14 mouse cellular contexts compared by ENCODE assay signal in genomic region chr11:58143704-58144426, GRCm38 (mm10). TPM values are rescaled to one million over a fixed set of nuclear protein-coding genes. Genes with fewer than 3 reads are reported as not detected.
DNase-seq lines count a peak whose midpoint lies in the region; ATAC-seq and TF ChIP-seq lines count a peak whose summit lies in the region.
"Had no signal": no experiment of that assay in that cellular context is flagged by ENCODE, and none has a peak within 500 bp of the region (broad histone marks: within the 10 kb centered on the region; RNA-seq: fewer than 3 reads in every experiment).

No protein-coding gene starts in this region.

- no peaks in the 10 kb centered on the region for H3K9me3 ChIP-seq in G1E (replicated peaks)
- H3K9me3 ChIP-seq in intestine, embryonic 15.5 days, result no peaks in the 10 kb centered on the region
- H3K9me3 ChIP-seq: embryonic facial prominence, embryonic 12.5 days; forebrain, embryonic 13.5 days; heart, embryonic 12.5 days; liver, embryonic 12.5 days had no signal

- intact Hi-C loops in gastrocnemius, adult 2 months (cut with DNase I), result no loop called here

- TF ChIP-seq CTCF in G1E (IDR thresholded peaks at IDR 0.05; ENCODE audit: low read depth, low read length), result no peak
- TF ChIP-seq CTCF in gastrocnemius, adult 2 months (IDR thresholded peaks at IDR 0.05), result no peak

- H3K4me2 ChIP-seq in intestine, embryonic 15.5 days (replicated peaks), result no peak overlapping the region
- H3K4me2 ChIP-seq: embryonic facial prominence, embryonic 12.5 days; forebrain, embryonic 13.5 days; heart, embryonic 12.5 days; hindbrain, embryonic 14.5 days; liver, embryonic 12.5 days had no signal

- H3K9ac ChIP-seq in intestine, embryonic 15.5 days, result no peak overlapping the region
- H3K9ac ChIP-seq: embryonic facial prominence, embryonic 12.5 days; forebrain, embryonic 13.5 days; heart, embryonic 12.5 days; hindbrain, embryonic 14.5 days; liver, embryonic 12.5 days had no signal

- ATAC-seq in G1E (ENCODE audit: extremely low read depth, insufficient number of reproducible peaks, low FRiP score, poor library complexity, severe bottlenecking), result peak; percentile 28; the same call in 1 of the 2 replicates
- no peak for ATAC-seq in intestine, embryonic 15.5 days
- ATAC-seq: forebrain, embryonic 13.5 days; liver, embryonic 12.5 days had no signal

- H3K27me3 ChIP-seq in G1E (ENCODE audit: insufficient read depth, low read length), result no peaks in the 10 kb centered on the region
- H3K27me3 ChIP-seq in intestine, embryonic 15.5 days (replicated peaks), result no peaks in the 10 kb centered on the region
- H3K27me3 ChIP-seq: embryonic facial prominence, embryonic 12.5 days; forebrain, embryonic 13.5 days; heart, embryonic 12.5 days; liver, embryonic 12.5 days had no signal

- no peak overlapping the region for H3K4me3 ChIP-seq in G1E (ENCODE audit: low read depth, low read length)
- H3K4me3 ChIP-seq in intestine, embryonic 15.5 days (replicated peaks), result no peak overlapping the region
- H3K4me3 ChIP-seq in gastrocnemius, adult 2 months, result no peak overlapping the region
- H3K4me3 ChIP-seq: embryonic facial prominence, embryonic 12.5 days; forebrain, embryonic 13.5 days; heart, embryonic 12.5 days; liver, embryonic 12.5 days; myocyte had no signal

- no peak for DNase-seq in G1E (ENCODE audit: low spot score)
- peak; percentile 88 for DNase-seq in brain, adult 2 months (ENCODE audit: low read depth, low spot score)
- DNase-seq in layer of hippocampus, adult 9-10 months (ENCODE audit: low spot score), result peak; percentile 36
- DNase-seq in right cerebral cortex, adult 2 months (ENCODE audit: low spot score in 2 of 2), result peak; percentile 47 to 50
- no peak for DNase-seq in gastrocnemius, adult 2 months
- no peak for DNase-seq in spleen, postnatal 4 days (ENCODE audit: low spot score in 2 of 2)
- DNase-seq: kidney, postnatal 36 days had no signal

- H3K36me3 ChIP-seq in G1E (replicated peaks), result peaks cover 96% of the 10 kb centered on the region
- peaks cover 47% of the 10 kb centered on the region for H3K36me3 ChIP-seq in intestine, embryonic 15.5 days

- peaks cover 2% of the 10 kb centered on the region; the same call in 1 of the 2 replicates for H3K4me1 ChIP-seq in G1E (ENCODE audit: insufficient read depth, low read depth, low read length)
- no peaks in the 10 kb centered on the region for H3K4me1 ChIP-seq in intestine, embryonic 15.5 days (replicated peaks)
- H3K4me1 ChIP-seq: embryonic facial prominence, embryonic 12.5 days; forebrain, embryonic 13.5 days; heart, embryonic 12.5 days; liver, embryonic 12.5 days had no signal

- WGBS in intestine, embryonic 15.5 days, result 86% methylated on average over 9 of the region's 9 CpGs

- no peak overlapping the region for H3K27ac ChIP-seq in intestine, embryonic 15.5 days
- no peak overlapping the region for H3K27ac ChIP-seq in gastrocnemius, adult 2 months
- H3K27ac ChIP-seq: embryonic facial prominence, embryonic 12.5 days; forebrain, embryonic 13.5 days; hindbrain, embryonic 14.5 days; liver, embryonic 12.5 days had no signal

RNA-seq across cellular contexts. Expression of gene Gemin5, which starts 24.5 kb away (rescaled TPM):
- 43.9 and 61.6 TPM in 2 replicates for total RNA-seq in G1E (2014; fragmentation: Nextera tagmentation)
- total RNA-seq in G1E (2017), result 25.9 and 26.3 TPM in 2 replicates
- polyA plus RNA-seq in G1E (2012), result 14.6 and 19.6 TPM in 2 replicates
- polyA plus RNA-seq in intestine, embryonic 15.5 days (2015; fragmentation: Nextera tagmentation; extraction: Ambion mirVana), result 18.5 and 18.6 TPM in 2 replicates
- 10 to 100 TPM in 1 of 2 experiments, 1 to 10 TPM in 1; 8.7 to 10.9 TPM for total RNA-seq in gastrocnemius, adult 2 months (2021)

RNA-seq across cellular contexts. Expression of gene Mrpl22, which starts 27.6 kb away (rescaled TPM):
- 67.5 and 82.1 TPM in 2 replicates for total RNA-seq in G1E (2014; fragmentation: Nextera tagmentation)
- 72.6 and 81.6 TPM in 2 replicates for total RNA-seq in G1E (2017)
- polyA plus RNA-seq in G1E (2012), result 9.5 and 19.0 TPM in 2 replicates
- polyA plus RNA-seq in intestine, embryonic 15.5 days (2015; fragmentation: Nextera tagmentation; extraction: Ambion mirVana), result 126 and 128 TPM in 2 replicates
- 10 to 100 TPM; 35.6 to 45.8 TPM for total RNA-seq in gastrocnemius, adult 2 months (2021)

RNA-seq across cellular contexts. Expression of gene Cnot8, which starts 39.9 kb away (rescaled TPM):
- total RNA-seq in G1E (2014; fragmentation: Nextera tagmentation) (64.2 and 65.1 TPM in 2 replicates), G1E (2017) (111 and 126 TPM in 2 replicates)
- 4.4 and 5.5 TPM in 2 replicates for polyA plus RNA-seq in G1E (2012)
- polyA plus RNA-seq in intestine, embryonic 15.5 days (2015; fragmentation: Nextera tagmentation; extraction: Ambion mirVana), result 78.3 and 79.4 TPM in 2 replicates
- total RNA-seq in gastrocnemius, adult 2 months (2021), result 10 to 100 TPM; 28.4 to 38.0 TPM

RNA-seq across cellular contexts. Expression of gene Gm12248, which starts 50.9 kb away (rescaled TPM):
- total RNA-seq in G1E (2014; fragmentation: Nextera tagmentation), result 0.90 and 2.5 TPM in 2 replicates
- 0.76 TPM in 1 of 2 replicates, not detected in the other for total RNA-seq in G1E (2017)
- polyA plus RNA-seq in G1E (2012), result 0.05 TPM in 1 of 2 replicates, not detected in the other
- not detected in 2 replicates for polyA plus RNA-seq in intestine, embryonic 15.5 days (2015; fragmentation: Nextera tagmentation; extraction: Ambion mirVana)
- total RNA-seq in gastrocnemius, adult 2 months (2021), result not detected
- polyA plus RNA-seq: embryonic facial prominence, embryonic 12.5 days; heart, embryonic 12.5 days; hindbrain, embryonic 14.5 days; liver, embryonic 12.5 days had no signal

RNA-seq across cellular contexts. Expression of gene Igtp, which starts 55.5 kb away (rescaled TPM):
- 10.3 and 11.1 TPM in 2 replicates for total RNA-seq in G1E (2014; fragmentation: Nextera tagmentation)
- total RNA-seq in G1E (2017), result 9.9 and 11.0 TPM in 2 replicates
- polyA plus RNA-seq in G1E (2012), result 1.2 and 1.4 TPM in 2 replicates
- 5.0 and 5.6 TPM in 2 replicates for polyA plus RNA-seq in intestine, embryonic 15.5 days (2015; fragmentation: Nextera tagmentation; extraction: Ambion mirVana)
- total RNA-seq in gastrocnemius, adult 2 months (2021), result 1 to 10 TPM; 6.5 to 9.7 TPM

Comparison
In these comparisons a context has a peak if more than half of its experiments do, and no peak if none do; other contexts are left out.
1. DNase-seq: peak in brain, adult 2 months (single experiment), layer of hippocampus, adult 9-10 months (single experiment) and right cerebral cortex, adult 2 months (2 of 2); none in G1E (single experiment), gastrocnemius, adult 2 months (single experiment) and spleen, postnatal 4 days (0 of 2).